Mouse (Mus musculus) thymus, postnatal 14 days (tissue): ENCODE results near the gene Xcr1.

Experiments
- DNase-seq: peaks from one replicate; pipeline ENCODE4 v3.0.0; 2021

Xcr1 gene

GRCm38 (mm10) chr9:123861929-123862328 is at the start of gene Xcr1:
Xcr1 (minus strand) TSS chr9:123862029.
- DNase-seq: no peak

- DNase-seq: peak; percentile 57
These were observed 10.2 kb upstream of the Xcr1 start for GRCm38 (mm10) chr9:123872049-123872448.

DNA sequence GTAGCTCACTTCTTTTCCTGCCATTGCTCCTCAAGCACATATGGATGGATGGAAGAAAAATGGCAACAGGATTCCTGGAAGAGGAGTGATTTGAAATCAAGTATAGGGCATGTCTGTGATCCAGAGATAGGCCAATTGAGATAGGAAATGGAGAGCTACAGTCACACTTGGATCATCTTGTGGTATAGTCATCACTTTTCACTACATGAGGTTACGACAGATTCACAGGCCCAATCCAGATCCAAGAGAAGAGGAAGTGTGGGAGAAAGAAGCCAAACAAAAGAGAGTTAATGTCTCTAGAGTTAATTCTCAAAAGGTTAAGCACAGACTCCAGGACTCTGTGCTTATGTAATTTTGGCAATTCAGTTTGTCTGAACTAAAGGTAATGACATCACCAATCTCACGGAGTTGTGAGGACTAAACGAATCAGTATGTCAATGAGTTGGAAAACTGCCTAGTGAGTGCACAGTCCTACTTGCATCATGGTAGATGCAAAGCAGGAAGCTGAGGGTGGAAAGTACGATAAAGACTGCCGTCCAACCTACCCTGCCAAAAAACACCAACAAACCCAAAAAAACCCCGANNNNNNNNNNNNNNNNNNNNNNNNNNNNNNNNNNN is 7.4 kb upstream of the Xcr1 start:
- DNase-seq: no peak

GRCm38 (mm10) chr9:123863641-123864040 is 1.8 kb upstream of the Xcr1 start:
- no peak for DNase-seq

DNA sequence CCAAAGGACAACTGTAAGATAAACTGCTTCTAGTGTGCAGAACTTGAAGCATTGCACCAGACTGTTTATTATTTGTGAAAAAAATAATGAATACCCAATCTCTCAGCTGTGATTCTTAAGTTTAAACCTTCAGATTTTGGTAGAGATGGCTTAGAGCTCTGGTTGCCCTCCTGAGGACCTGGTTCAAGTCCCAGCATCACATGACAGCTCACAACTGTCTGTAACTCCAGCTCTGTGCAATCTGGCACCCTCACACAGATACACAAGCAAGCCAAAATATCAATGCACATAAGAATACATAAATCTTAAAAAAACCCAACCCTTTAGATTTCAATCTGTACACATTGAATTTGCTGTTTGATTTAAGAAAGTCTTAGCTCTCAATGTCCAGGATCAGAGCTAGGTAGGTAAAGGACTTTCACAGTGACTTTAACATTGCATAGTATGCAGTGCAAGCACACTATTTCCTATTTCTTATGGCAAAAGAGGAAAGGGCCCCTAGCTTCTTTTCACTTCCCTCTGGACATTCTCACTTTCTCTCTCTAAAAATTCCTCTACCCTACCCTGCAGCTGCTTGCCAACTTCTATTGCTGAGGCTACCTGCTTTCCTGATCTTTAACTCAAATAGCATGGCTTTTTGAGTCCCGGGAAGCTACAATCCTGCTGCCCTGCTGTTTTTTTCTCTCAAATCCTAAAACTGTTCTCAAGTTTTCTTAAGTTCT is 1.2 kb upstream of the Xcr1 start:
- no peak for DNase-seq

- DNase-seq: no peak
These were observed 5.0 kb downstream of the Xcr1 start for GRCm38 (mm10) chr9:123856836-123857235.

GRCm38 (mm10) chr9:123852449-123853390 is 9.1 kb downstream of the Xcr1 start:
- DNase-seq: no peak

DNA sequence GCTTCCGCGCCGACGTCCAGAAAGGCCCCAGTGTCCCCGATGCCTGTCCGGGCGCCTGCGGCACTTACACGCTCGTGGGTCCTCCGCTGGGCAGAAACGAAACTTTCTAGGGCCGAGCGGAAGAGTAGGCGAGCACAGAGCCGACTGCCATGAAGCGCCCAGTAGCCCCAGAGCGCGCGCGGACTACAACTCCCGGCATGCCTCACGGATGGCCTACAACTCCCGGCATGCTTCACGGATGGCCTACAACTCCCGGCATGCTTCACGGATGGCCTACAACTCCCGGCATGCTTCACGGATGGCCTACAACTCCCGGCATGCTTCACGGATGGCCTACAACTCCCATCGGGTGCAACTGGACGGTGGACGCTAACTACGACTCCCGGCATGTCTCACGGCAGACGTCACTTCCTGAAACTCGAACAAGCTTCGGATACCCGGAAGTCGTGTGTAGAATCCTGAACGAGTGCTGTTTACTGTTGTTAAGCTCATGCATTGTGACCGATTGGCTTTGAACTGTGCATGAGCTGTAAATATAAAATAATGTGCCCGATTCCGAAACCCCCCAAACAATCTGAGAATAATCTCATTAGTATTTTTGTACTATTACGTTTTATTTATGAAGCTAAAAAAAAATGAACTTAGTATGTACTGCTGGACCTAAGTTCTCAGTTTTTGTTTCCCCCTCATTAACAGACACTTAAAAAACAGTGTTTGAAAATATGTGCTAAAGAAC is 9.9 kb downstream of the Xcr1 start, which contains the start of gene Fyco1:
Gene Fyco1 (minus strand): TSS at position 187 of the 736 bp plus-strand sequence.
- peak; percentile 92 for DNase-seq

GRCm38 (mm10) chr9:123851062-123851712 is 10.6 kb downstream of the Xcr1 start:
- peak; percentile 87 for DNase-seq

DNA sequence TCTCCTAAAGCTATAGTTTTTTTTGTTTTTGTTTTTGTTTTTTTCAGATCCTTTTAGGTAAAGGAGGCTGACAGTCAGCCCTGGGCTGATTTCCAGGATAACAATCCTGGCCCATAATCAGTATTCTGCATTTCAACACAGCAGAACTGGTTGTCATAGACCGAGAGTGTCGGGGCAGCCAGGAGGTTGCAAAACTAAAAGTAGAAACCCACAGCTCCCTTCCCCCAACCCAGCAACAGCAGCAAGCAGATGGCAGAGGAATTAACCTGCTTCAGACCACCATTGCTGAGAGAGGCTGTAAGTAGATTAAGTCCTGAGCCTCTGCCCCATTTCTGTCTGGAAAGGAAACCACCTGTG is 11.1 kb downstream of the Xcr1 start:
- peak; percentile 74 for DNase-seq

GRCm38 (mm10) chr9:123849976-123850695 is 11.7 kb downstream of the Xcr1 start:
- peak; percentile 16 for DNase-seq

DNA sequence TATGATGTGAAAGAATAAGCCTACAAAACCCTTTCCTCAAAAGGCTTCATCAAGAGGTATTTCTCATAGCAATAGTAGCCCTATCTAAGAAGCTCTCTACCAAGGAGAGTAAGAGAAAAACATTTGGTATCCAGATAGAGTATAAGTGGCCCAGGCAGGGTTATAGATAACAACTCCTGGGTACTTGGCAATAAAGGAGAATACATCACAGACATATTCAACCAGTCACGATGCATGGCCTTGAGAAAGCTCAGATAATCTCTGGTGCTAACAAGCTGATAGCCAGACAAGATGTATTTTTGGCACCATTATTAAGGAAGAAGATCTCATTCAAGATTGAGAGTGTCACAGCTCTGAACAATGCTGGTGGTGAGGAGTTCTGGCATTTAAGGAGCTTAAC is 15.3 kb downstream of the Xcr1 start:
- DNase-seq: no peak

- DNase-seq: no peak
These were observed 16.7 kb downstream of the Xcr1 start for GRCm38 (mm10) chr9:123845120-123845519.

DNA sequence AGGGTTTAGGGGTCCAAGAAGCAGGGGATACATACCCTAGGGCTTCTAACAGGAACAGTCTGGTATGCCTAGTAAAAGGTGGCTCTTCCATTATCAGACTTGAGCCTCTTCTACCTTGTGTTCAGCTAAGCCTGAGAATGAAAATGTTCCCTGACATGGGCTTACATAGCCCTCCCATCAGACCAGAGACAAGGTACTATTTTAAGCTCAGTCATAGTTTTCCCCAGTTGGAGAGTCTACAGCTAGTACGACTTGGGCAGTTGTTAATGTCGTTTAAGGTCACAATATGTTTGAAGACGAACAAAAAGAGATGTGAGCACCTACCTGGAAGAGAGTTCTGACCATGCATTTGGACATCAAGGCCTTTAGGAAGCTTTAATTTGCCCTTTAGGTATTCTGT is 17.4 kb downstream of the Xcr1 start:
- DNase-seq: no peak

- DNase-seq: no peak
These were observed 21.6 kb downstream of the Xcr1 start for GRCm38 (mm10) chr9:123840243-123840642.

- no peak for DNase-seq
These were observed 26.0 kb downstream of the Xcr1 start for GRCm38 (mm10) chr9:123835851-123836250.

DNA sequence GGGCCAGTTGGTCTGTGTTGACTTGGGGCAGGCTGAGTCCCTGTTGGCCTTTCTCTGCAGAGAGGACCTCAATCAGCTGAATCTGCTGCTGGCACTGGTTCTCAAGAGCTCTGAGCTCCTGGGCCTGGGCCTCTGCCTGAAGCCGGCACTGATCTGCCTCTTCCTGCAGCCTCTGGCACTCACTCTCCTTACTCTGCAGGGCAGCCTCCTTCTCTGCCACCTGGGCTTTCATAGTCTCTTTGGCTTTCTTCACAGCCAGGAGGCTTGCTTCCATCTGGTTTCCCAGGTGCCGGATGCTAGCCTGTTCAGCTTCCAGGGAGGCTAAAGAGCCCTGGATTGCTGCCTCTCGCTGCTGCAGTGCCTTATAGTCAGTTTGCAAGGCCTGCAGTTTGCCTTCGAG is 32.9 kb downstream of the Xcr1 start:
- DNase-seq: no peak

DNA sequence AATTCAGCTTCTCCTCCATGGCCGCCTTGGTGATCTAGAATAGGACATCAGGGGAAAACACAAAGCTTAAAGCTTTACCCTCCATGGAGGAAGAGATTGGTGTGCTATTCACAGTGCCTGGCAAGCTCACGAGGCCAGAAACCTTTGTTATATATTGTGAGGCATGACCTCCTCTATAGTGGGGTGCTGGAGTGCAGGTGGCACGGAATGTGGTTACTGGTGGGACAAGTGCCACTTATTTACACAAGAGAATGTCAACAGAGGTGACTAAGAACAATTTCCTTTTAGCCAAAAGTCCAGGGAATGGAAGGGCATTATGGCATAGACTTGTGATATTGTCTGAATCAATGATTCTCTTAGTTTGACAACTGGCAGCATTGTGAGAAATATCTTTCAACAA is 35.2 kb downstream of the Xcr1 start:
- DNase-seq: no peak

DNA sequence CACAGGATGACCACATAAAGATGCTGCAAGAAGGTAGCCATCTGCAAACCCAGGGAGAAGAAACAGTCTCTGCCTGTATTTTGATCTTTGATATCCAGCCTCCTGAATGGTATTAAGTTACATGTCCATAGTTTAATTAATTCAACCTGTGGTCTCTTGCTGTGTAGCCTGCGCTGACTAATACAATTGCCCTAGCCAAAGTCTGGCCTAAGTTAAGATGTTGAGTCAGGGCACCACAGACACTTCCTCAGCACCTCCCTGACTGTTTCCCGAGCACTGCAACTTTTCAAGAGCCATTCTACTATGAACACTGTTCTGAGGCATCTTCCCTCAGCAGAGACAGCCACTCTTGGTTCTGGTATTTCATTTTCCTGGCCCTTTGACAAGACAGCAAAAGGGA is 43.2 kb downstream of the Xcr1 start:
- no peak for DNase-seq

DNA sequence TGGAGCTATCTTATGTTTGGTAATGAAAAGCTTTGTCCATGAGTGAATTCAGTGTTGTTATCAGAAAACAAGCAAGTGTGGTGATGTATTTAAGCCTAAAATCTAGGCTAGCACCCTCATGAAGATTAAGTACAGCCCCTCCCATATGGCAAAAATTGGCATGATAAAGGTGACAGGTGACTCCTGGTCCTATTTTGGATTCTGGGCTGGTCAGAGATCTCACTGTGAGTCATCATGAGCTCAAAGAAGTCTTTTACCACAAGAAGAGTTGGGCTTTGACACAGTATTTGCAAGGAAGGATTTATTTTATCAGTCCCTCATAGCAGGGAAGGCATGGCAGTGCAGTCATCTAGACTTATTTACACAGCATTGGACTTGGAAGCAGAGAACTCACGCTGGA is 45.8 kb downstream of the Xcr1 start:
- no peak for DNase-seq

- no peak for DNase-seq
These were observed 46.4 kb downstream of the Xcr1 start for GRCm38 (mm10) chr9:123815444-123815843.

- no peak for DNase-seq
These were observed 47.0 kb downstream of the Xcr1 start for GRCm38 (mm10) chr9:123814821-123815220.
